In genomic region chr7:37695066-37695465, GRCm38 (mm10) we compare ENCODE assay signal across 15 mouse cellular contexts.
DNase-seq lines count a peak whose midpoint lies in the region; ATAC-seq lines count a peak whose summit lies in the region.
"Had no signal": no experiment of that assay in that cellular context is flagged by ENCODE, and none has a peak within 500 bp of the region (broad histone marks: within the 10 kb centered on the region; RNA-seq: fewer than 3 reads in every experiment).

No protein-coding gene starts in this region.

- ATAC-seq in hindbrain, embryonic 14.5 days (ENCODE audit: low FRiP score) = no peak
- ATAC-seq: liver, embryonic 12.5 days; lung, postnatal 0 days had no signal

- no peaks in the 10 kb centered on the region for H3K9me3 ChIP-seq in hindbrain, embryonic 10.5 days
- H3K9me3 ChIP-seq in hindbrain, embryonic 14.5 days (ENCODE audit: control insufficient read depth, low read length) = no peaks in the 10 kb centered on the region
- H3K9me3 ChIP-seq: embryonic facial prominence, embryonic 15.5 days; liver, embryonic 12.5 days had no signal

- no peak overlapping the region for H3K9ac ChIP-seq in hindbrain, embryonic 14.5 days
- H3K9ac ChIP-seq: embryonic facial prominence, embryonic 15.5 days; liver, embryonic 12.5 days had no signal

- H3K4me1 ChIP-seq in hindbrain, embryonic 10.5 days (replicated peaks) = peaks cover 53% of the 10 kb centered on the region
- H3K4me1 ChIP-seq in hindbrain, embryonic 14.5 days (replicated peaks; ENCODE audit: control insufficient read depth, insufficient read depth, low read length) = peaks cover 22% of the 10 kb centered on the region
- H3K4me1 ChIP-seq: liver, embryonic 12.5 days had no signal

- no peaks in the 10 kb centered on the region for H3K27me3 ChIP-seq in hindbrain, embryonic 10.5 days (ENCODE audit: insufficient read depth, poor library complexity, severe bottlenecking)
- no peaks in the 10 kb centered on the region for H3K27me3 ChIP-seq in hindbrain, embryonic 14.5 days (ENCODE audit: control insufficient read depth, insufficient read depth, low read length)
- H3K27me3 ChIP-seq: embryonic facial prominence, embryonic 15.5 days; liver, embryonic 12.5 days had no signal

- no peak for DNase-seq in hindbrain, embryonic 10.5 days (ENCODE audit: low spot score)
- no peak for DNase-seq in hindbrain, embryonic 14.5 days (ENCODE audit: low spot score)
- DNase-seq in 3134 (ENCODE audit: extremely low read depth, insufficient read length, low spot score) (peak; percentile 11), 416B (ENCODE audit: low read depth) (peak; percentile 2), liver (no peak)
- peak; percentile 2 for DNase-seq in fibroblast of lung, adult 2 months (ENCODE audit: low read depth)
- DNase-seq in left cerebral cortex, adult 8-10 months (ENCODE audit: low spot score in 2 of 2) = no peak
- DNase-seq: cerebellum, adult 8-10 months; kidney, adult 11 months; kidney, postnatal 36 days; thymus, adult 2 months had no signal

- H3K4me2 ChIP-seq in hindbrain, embryonic 14.5 days (replicated peaks) = no peak overlapping the region
- H3K4me2 ChIP-seq: embryonic facial prominence, embryonic 15.5 days; liver, embryonic 12.5 days had no signal

- H3K4me3 ChIP-seq in hindbrain, embryonic 10.5 days = no peak overlapping the region
- no peak overlapping the region for H3K4me3 ChIP-seq in hindbrain, embryonic 14.5 days (replicated peaks; ENCODE audit: low read length)
- H3K4me3 ChIP-seq: embryonic facial prominence, embryonic 15.5 days; left cerebral cortex, adult 2 months; liver, embryonic 12.5 days had no signal

- H3K27ac ChIP-seq in hindbrain, embryonic 10.5 days = peak overlapping the region; percentile 66
- no peak overlapping the region for H3K27ac ChIP-seq in hindbrain, embryonic 14.5 days
- H3K27ac ChIP-seq: embryonic facial prominence, embryonic 15.5 days; left cerebral cortex, adult 2 months; liver, embryonic 12.5 days had no signal

- 67% methylated on average over 5 of the region's 5 CpGs for WGBS in hindbrain, embryonic 10.5 days
- WGBS in hindbrain, embryonic 14.5 days = 38% methylated on average over 5 of the region's 5 CpGs

- peaks cover 10% of the 10 kb centered on the region; the same call in 1 of the 2 replicates for H3K36me3 ChIP-seq in hindbrain, embryonic 10.5 days
- H3K36me3 ChIP-seq in hindbrain, embryonic 14.5 days (replicated peaks; ENCODE audit: control insufficient read depth, insufficient read depth) = no peaks in the 10 kb centered on the region
- H3K36me3 ChIP-seq: embryonic facial prominence, embryonic 15.5 days; liver, embryonic 12.5 days had no signal

Comparison
In these comparisons a context has a peak if more than half of its experiments do, and no peak if none do; other contexts are left out.
1. DNase-seq: peak in 3134 (single experiment), 416B (single experiment) and fibroblast of lung, adult 2 months (single experiment); none in hindbrain, embryonic 10.5 days (single experiment), hindbrain, embryonic 14.5 days (single experiment), liver (single experiment) and left cerebral cortex, adult 8-10 months (0 of 2).